Mouse (Mus musculus) T-helper 1 cell (primary cell): Measurements from ENCODE around the gene Letm1.

ENCODE experiments used
- in situ Hi-C: fragments of 300-600 bp; cut with MboI, MseI; formaldehyde crosslinking; loops from one replicate; pipeline ENCODE4 v1.15.1; 2025; ENCODE audit warnings: high pct_unique_total_duplicates

Letm1 gene

GRCm38 (mm10) chr5:33782345-33782998 lies at the start of gene Letm1:
Gene Letm1 (minus strand): TSS chr5:33782817.
- in situ Hi-C loops, result no loop called here

DNA sequence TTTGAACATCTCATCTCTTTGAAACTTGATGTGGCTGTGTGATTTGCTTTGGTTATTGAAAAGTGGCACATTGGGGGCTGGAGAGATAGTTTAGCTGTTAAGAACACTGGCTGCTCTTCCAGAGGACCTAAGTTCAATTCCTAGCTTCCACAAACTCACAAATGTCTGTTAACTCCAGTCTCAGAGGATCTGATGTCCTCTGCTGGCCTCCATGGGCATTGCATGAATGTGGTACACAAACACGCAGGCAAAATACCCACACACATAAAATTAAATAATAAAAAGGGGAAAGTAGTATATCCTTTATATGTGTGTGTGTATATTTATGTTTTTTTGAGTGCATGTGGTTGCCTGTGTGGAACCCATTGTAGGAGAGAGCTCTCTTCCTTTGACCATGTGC lies 48.2 kb upstream of the Letm1 start:
- in situ Hi-C loops, result no loop called here

DNA sequence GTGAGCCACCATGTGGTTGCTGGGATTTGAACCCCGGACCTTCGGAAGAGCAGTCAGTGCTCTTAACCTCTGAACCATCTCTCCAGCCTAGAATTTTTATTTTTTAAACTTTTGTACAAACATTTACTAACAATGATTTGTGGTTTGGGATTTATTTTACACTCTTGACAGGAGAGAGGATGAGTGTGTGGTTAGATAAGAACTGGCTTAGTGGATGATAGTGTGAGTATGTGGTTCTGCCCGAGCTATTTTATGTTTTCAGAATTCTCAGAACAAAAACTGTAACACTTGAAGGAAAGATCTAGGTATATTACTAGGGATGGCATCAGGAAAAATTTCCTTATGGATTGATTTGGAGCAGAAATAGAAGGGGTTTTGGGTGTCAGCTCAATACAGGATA lies 47.3 kb upstream of the Letm1 start:
- in situ Hi-C loops, result no loop called here

GRCm38 (mm10) chr5:33828107-33828506 lies 45.5 kb upstream of the Letm1 start:
- in situ Hi-C loops, result no loop called here

DNA sequence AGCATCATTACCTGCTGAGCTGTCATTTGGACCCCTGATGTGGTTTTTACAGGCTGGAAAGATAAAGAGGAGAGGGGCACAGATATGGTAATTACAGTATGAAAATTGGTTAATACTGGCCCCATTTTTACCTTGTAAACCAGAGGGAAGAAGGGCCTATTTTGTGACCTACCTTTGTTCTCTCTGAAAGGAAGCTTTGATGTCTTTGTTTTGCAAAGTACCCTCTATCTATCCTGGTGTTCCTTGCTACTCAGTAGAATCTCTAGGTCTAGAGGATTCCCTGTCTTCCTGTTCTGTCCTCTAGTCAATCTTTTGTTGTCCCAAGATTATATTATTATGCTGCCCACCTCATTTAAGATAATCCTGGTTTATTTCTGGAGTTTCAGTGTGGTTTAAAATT lies 43.4 kb upstream of the Letm1 start:
- in situ Hi-C loops, result no loop called here

- in situ Hi-C loops, result no loop called here
Measured at GRCm38 (mm10) chr5:33822456-33822855, 39.8 kb upstream of the Letm1 start.

DNA sequence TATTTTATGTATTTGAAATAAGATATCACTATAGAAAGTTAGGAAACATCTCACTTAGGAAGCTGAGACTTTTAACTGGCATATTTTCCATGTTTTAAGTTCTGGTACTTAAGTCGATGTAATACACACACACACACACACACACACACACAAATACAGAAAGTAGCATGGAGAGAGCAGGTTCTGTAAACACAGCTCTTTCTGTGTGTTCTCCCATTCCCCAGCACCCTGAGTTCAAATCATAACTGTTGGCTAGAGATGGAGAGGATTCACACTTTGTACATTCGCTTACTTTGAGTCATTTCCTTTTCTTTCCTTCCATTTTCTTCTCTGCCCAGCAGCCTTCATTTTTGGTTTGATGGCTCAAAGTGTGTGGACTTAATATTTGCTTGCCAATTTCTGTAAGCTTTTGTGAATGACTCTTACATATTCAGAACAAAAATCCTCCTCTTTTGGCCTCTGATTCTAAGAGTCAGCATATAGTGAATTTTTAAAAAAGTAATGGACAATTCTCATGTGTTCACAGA lies 39.3 kb upstream of the Letm1 start:
- in situ Hi-C loops, result no loop called here

DNA sequence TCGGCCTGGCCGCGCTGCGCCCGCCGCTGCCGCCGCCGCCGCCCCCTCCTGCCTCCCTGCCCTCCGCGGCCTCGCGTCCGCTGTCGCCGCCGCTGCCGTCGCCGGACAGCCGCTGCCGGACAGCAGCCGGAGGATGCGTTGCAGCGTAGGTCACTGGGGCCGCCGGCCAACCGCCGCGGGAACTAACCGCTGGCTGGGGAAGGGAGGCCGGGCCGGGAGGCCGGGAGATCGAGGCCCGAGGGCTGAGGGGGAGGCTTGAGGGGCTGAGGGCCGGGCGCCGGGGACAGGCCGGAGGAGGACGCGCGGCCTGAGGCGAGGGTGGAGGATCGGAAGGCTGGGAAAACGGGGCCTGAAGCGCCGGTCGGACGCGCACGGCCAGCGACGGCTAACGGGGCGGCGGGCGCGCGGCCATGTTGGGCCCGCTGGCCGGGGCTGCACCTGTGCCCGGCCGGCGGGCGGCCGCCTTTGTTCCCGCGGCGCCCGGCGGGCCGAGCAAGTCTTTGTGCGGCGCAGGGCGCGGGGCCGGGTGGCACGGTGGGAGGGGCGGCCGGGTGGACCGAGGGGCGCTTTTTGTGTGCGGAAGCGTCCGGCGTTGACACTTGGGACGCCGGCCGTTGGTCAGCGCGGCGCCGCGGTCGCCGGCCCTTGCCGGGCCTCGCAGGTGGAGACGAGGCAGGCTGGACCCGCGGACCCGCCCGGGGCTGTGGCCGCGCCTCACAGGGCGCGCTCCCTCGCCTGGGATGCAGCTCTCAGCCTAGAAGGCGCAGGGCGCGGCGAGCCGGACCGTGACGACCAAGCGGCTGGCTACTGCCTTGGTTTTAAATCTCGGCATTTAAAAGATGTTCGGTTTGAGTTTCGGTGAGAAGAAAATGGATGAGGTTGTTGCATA lies 38.4 kb upstream of the Letm1 start:
- in situ Hi-C loops, result no loop called here

GRCm38 (mm10) chr5:33819876-33820732 lies 37.5 kb upstream of the Letm1 start, which contains the start of gene Nsd2:
Gene Nsd2 (plus strand): TSS chr5:33820725.
- in situ Hi-C loops, result no loop called here

DNA sequence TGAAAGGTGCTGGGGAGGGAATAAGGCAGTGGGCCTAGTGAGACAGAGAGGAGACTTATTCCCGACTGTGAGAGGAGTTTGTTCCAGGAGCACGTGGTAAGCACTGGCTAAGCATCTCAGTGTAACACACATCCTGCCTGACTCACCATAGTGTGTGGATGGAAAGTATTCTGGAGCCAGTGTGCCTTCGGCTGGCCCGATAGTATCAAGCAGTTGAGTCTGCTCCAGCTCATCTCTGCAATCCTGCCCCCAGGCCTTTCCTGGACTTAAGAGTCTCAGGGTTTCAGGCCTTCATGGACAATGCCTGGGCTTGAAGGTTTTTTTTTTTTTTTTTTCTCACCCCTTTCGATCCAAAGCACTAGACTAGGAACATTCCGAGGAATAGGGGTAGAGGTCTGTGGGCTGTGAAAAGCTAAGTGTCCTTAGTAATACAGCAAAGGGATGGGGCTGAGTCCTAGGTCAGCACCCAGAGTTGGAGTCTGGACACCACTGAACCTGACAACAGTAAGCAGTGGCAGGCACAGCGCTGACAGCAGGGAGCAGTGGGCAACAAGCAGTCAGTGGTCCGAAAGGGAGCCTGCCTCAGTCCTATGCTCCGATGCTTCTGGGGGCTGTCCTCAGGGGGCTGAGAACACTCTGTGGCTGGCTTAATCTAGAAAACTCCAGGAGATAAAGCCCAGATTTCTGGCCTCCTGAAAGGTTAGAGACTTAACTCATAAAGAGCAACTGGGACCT lies 36.7 kb upstream of the Letm1 start:
- in situ Hi-C loops, result no loop called here

DNA sequence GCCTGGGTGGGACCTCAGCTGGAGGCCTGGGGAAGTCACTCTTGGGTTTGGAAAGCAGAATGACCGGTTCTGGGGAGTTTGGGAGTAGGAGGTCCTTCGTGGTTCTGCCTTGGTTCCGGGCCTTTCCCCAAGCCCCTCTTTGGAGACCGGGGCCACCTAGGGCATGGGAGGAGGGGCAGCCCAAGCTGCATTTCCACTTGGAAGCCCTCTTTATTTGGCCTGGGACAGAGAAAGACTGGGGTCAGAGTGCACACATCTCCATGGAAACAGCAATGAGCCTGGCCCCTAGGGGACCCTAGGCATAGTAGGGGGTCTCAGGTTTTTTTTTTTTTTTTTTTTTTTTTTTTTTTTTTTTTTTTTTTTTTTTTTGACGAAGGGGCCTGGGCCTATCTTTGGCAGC lies 35.5 kb upstream of the Letm1 start:
- in situ Hi-C loops, result no loop called here

- in situ Hi-C loops, result no loop called here
Measured at GRCm38 (mm10) chr5:33816008-33816725, 33.5 kb upstream of the Letm1 start.

DNA sequence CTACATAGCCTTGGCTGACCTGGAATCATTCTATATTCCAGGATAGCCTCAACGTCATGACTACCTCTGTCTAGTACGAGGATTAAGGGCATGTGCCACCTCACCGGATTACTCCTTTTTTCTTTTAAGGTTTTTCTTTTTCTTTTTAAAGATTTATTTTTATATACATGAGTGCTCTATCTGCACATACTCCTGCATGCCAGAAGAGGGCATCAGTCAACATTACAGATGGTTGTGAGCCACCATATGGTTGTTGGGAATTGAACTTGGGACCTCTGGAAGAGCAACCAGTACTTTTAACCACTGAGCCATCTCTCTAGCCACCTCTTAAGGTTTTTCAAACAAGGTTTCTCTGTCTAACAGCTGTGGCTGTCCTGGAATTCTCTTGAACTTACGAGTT lies 28.9 kb upstream of the Letm1 start:
- in situ Hi-C loops, result no loop called here

GRCm38 (mm10) chr5:33803337-33803736 lies 20.7 kb upstream of the Letm1 start:
- in situ Hi-C loops, result no loop called here

DNA sequence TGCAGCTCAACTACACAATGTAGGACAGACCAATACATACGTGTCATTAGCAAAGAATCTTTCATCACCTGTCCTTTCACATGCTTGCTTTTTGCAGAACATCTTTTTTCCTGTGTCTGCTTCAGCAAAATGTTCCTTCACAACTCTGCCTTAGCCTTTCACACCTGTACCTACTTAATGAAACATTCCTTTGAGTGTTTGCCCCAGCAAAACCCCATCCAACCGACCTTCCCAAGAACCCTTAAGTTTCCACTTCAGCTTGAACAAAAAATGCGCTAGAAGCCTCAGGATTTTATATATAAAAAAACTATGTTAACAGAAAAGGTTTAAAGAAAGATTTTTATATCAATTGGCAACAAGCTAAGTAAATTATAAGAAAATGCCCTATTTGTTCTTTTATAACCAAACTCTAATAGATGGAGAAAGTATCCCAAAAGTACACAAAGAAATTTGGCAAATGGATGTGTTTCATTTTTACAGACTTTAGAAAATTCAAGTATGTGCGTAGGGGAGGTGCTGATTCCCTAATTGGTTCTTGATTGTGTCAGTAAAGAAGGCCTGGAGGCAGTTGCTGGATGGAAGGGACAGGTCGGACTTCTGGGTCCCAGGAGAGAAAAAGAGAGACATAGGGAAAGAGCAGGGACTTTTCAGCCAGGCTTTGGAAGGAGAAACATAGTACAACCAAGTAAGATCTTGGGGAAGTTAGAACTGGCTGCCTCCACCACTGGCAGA lies 9.5 kb upstream of the Letm1 start:
- in situ Hi-C loops, result no loop called here

DNA sequence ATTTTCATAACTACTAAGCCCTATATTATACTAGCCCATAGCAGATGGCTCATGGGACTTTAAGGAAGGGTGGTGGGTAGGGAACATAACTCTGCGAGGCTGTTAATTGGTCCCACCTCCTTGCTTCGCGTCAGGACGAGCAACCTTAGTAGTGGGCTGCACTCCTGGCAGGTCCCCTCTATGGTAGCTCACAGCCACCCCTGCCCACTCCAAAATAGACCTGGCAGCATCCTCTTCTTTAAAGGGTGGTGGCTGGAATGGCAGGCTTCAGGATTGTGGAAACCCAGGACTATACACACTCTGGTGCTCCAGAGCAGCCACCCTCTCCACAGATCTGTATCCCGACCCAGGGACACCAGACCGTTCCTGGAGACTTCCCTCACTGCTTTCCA lies 378 bp upstream of the Letm1 start:
- in situ Hi-C loops, result no loop called here

- in situ Hi-C loops, result no loop called here
Measured at GRCm38 (mm10) chr5:33781964-33782344, 663 bp downstream of the Letm1 start.

GRCm38 (mm10) chr5:33777195-33777594 lies 5.4 kb downstream of the Letm1 start:
- in situ Hi-C loops, result no loop called here

GRCm38 (mm10) chr5:33743481-33743880 lies 39.1 kb downstream of the Letm1 start:
- in situ Hi-C loops, result no loop called here

DNA sequence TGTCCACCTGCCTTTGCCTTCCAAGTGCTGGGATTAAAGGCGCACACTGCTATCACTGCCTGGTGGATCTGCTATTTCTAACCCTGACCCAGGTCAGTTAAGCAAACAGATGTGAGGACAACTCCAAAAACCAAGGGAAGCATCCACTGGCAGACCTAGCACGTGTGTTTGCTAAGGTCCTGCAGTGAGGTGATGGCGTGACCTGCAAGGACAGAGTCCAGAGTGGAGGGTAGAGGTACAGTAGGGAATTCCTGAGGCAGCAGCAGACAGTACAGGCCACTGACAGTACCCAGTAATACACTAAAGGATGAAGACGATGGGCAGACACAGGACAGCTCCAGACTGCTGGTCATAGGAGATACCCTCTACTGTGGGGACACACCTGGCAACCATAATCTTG lies 42.1 kb downstream of the Letm1 start:
- in situ Hi-C loops, result no loop called here
